Mouse (Mus musculus): ENCODE results near the gene Pprc1.

DNA sequence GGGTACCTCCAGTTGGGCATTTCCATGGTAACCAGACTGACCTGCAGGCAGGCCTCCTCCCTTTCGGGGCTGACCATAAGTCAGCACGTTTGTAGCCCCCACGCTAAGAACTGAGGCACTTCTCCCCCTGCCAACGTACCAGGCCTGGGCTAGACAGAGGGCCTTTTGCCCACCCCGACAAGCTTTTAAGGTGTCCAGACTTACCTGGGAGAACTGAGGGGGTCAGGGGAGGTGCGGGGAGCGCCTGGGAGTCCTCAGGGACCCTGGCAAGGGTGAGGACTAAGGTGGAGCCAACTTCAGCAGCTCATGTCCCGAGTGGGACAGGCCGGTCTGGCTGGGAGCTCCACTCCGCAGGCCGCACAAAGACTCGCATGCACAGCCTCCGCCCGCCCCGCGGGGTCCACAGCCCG lies 5.8 kb upstream of the Pprc1 start:
- no peak for TF ChIP-seq CTCF (IDR thresholded peaks at IDR 0.05; ENCODE audit: control insufficient read depth, insufficient read depth, insufficient replicate concordance, low read depth, low read length)
- TF ChIP-seq POLR2A (IDR thresholded peaks at IDR 0.05; ENCODE audit: control insufficient read depth, low read depth, low read length): no peak

All from testis, adult 2 months (tissue).